Mouse (Mus musculus) thymus, adult 2 months (tissue): Measurements from ENCODE around the gene Msl1. TPM values are rescaled to one million over a fixed set of nuclear protein-coding genes. Genes with fewer than 3 reads are reported as not detected.

Experiments used
- DNase-seq: peaks from one replicate; pipeline ENCODE4 v3.0.0; 2021
- H3K27ac ChIP-seq: fragments of 200-500 bp; 2 replicates; pipeline ENCODE4 v1.5.1; 2012; ENCODE audit warnings: low read length, control low read depth; ENCODE audit not compliant: control insufficient read depth, insufficient read depth
- H3K27me3 ChIP-seq: fragments of 200-500 bp; 2 replicates; pipeline ENCODE4 v1.6.1; 2012; ENCODE audit warnings: mild to moderate bottlenecking, low read length, moderate library complexity, mixed read lengths; ENCODE audit not compliant: control insufficient read depth, insufficient read depth
- H3K36me3 ChIP-seq: fragments of 200-500 bp; 2 replicates; pipeline ENCODE4 v1.6.1; 2012; ENCODE audit warnings: mild to moderate bottlenecking, low read length, moderate library complexity; ENCODE audit not compliant: control insufficient read depth, insufficient read depth
- H3K4me1 ChIP-seq: fragments of 200-500 bp; replicated peaks from 2 replicates; pipeline ENCODE4 v1.6.1; 2012; ENCODE audit warnings: low read length; ENCODE audit not compliant: control insufficient read depth, insufficient read depth
- H3K4me3 ChIP-seq: fragments of 200-500 bp; 2 replicates; pipeline ENCODE4 v1.5.1; 2012; ENCODE audit warnings: mild to moderate bottlenecking, low read length, control low read depth, moderate library complexity; ENCODE audit not compliant: control insufficient read depth, insufficient read depth
- CTCF ChIP-seq: fragments of 200-500 bp; IDR thresholded peaks from 2 replicates; pipeline ENCODE4 v1.5.1; 2012; ENCODE audit warnings: mild to moderate bottlenecking, control low read depth, low read length, moderate library complexity, borderline replicate concordance; ENCODE audit not compliant: control insufficient read depth, poor library complexity, insufficient read depth; ENCODE audit errors: extremely low read depth
- POLR2A ChIP-seq: fragments of 200-500 bp; IDR thresholded peaks from 2 replicates; pipeline ENCODE4 v1.6.1; 2012; ENCODE audit warnings: mild to moderate bottlenecking, low read length, control low read depth, moderate library complexity; ENCODE audit not compliant: control insufficient read depth, poor library complexity, insufficient read depth; ENCODE audit errors: extremely low read depth
- WGBS: fragments of 180-500 bp; shearing (Covaris S2); methylation state at CpG from one replicate; pipeline ENCODE4 v1.1.7; 2018; 5-methylcytosine and 5-hydroxymethylcytosine counted together
- polyA plus RNA-seq: library from polyadenylated mRNA; depleted of rRNA; stranded (reverse); fragments of >200 nt; gene quantifications from 2 replicates; pipeline ENCODE4 v1.2.3, GENCODE M21; 2012

Gene Msl1
- polyA plus RNA-seq, 1 experiment: 50.3 TPM

GRCm38 (mm10) chr11:98789219-98789807 is 6.0 kb upstream of the Msl1 start:
- TF ChIP-seq POLR2A (no peak), CTCF (no peak)
- Histone ChIP-seq H3K4me3 (peak overlapping the region; percentile 49), H3K36me3 (no peaks in the 10 kb centered on the region), H3K4me1 (peaks cover 22% of the 10 kb centered on the region), H3K27me3 (no peaks in the 10 kb centered on the region), H3K27ac (no peak overlapping the region)
- no peak for DNase-seq
- WGBS: 1% methylated on average over 25 of the region's 25 CpGs

DNA sequence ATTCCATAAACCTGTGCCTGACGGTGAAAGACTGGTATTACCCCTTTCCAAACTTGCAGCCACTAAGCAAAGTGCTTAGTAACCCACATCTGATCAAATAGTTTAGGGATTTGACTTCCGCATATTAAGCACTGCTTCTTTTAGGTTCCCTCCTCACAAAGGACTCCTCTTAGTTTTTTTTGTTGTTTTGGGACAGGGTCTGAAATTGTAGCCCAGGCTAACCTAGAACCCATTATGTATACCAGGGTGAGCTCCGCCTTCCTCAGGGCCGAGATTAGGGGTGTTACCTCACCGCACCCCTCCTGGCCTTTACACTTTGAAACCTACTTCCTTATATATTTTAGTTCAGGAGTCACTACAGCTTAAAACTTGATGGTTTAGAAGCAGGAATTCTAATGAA is 5.5 kb upstream of the Msl1 start:
- H3K36me3 ChIP-seq: no peaks in the 10 kb centered on the region
- H3K4me1 ChIP-seq: peaks cover 25% of the 10 kb centered on the region
- no peak for DNase-seq
- TF ChIP-seq CTCF: no peak
- TF ChIP-seq POLR2A: no peak
- H3K27me3 ChIP-seq: no peaks in the 10 kb centered on the region
- 27% methylated on average over 5 of the region's 5 CpGs for WGBS
- no peak overlapping the region for H3K27ac ChIP-seq
- H3K4me3 ChIP-seq: no peak overlapping the region

DNA sequence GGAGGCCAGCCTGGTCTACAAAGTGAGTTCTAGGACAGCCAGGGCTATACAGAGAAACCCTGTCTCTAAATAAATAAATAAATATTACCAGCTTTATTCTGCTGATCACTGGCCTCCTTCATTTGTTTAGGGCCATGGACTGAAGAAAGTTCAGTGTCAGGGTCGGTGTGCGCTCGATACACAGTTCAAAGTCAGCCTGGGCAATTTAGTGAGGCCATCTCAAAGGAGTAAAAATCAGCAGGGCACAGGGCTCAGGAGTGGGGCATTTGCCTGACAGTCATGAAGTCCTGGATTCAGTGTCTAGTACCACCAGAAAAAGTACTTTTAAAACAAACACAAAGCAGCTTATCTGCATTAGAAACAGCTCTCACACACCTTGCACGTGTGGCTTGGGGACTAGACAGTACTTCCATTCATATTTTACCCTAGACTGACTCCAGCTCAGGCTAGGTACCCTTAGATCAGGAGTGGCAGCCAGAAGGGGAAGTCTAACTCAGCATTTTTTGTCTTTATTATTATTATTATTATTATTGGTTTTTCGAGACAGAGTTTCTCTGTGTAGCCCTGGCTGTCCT is 4.6 kb upstream of the Msl1 start:
- 97% methylated on average over 5 of the region's 5 CpGs for WGBS

DNA sequence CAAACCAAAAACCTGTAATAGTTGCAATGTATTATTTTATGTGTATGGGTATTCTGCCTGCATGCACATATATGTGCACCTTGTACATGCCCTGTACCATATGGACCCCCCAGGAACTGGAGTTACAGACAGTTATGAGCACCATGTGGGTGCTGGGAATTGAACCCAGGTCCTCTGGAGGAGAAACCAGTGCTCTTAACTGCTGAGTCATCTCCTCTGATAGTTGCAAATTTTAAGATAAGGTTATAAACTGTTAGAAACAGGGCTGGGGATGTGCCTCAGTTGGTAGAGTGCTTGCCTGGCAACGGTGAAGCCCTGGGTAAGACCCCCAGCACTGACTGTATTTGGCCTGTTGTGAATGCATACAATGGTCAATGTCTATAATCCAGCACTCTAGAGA is 3.9 kb upstream of the Msl1 start:
- Histone ChIP-seq H3K4me3 (no peak overlapping the region), H3K4me1 (peaks cover 11% of the 10 kb centered on the region), H3K27ac (no peak overlapping the region), H3K27me3 (no peaks in the 10 kb centered on the region), H3K36me3 (no peaks in the 10 kb centered on the region)
- TF ChIP-seq POLR2A: no peak
- no peak for TF ChIP-seq CTCF
- no peak for DNase-seq
- WGBS: 97% methylated on average over 1 of the region's 1 CpGs

More for the DNA sequence above, 4.6 kb upstream of the Msl1 start:
- Histone ChIP-seq H3K4me3 (no peak overlapping the region), H3K27me3 (no peaks in the 10 kb centered on the region), H3K36me3 (no peaks in the 10 kb centered on the region), H3K27ac (no peak overlapping the region), H3K4me1 (peaks cover 18% of the 10 kb centered on the region)
- no peak for DNase-seq
- no peak for TF ChIP-seq POLR2A

- no peaks in the 10 kb centered on the region for H3K27me3 ChIP-seq
- DNase-seq: no peak
- 83% methylated on average over 4 of the region's 4 CpGs for WGBS
- TF ChIP-seq CTCF: no peak
- TF ChIP-seq POLR2A: no peak
- H3K4me3 ChIP-seq: no peak overlapping the region
- H3K36me3 ChIP-seq: no peaks in the 10 kb centered on the region
- H3K4me1 ChIP-seq: peaks cover 11% of the 10 kb centered on the region
- no peak overlapping the region for H3K27ac ChIP-seq
Measured at GRCm38 (mm10) chr11:98792081-98792480, 3.2 kb upstream of the Msl1 start.

GRCm38 (mm10) chr11:98794469-98795014 is 774 bp upstream of the Msl1 start:
- H3K27me3 ChIP-seq: no peaks in the 10 kb centered on the region
- peaks cover 15% of the 10 kb centered on the region for H3K4me1 ChIP-seq
- H3K27ac ChIP-seq: peak overlapping the region; percentile 79
- peak overlapping the region; percentile 100 for H3K4me3 ChIP-seq
- TF ChIP-seq POLR2A (no peak), CTCF (no peak)
- under 1% methylated on average over 30 of the region's 30 CpGs for WGBS
- H3K36me3 ChIP-seq: peaks cover 7% of the 10 kb centered on the region
- no peak for DNase-seq
